Mouse (Mus musculus) macrophage (primary cell): Measurements from ENCODE around the gene Tmed5. TPM values are rescaled to one million over a fixed set of nuclear protein-coding genes. Genes with fewer than 3 reads are reported as not detected.
A peak's percentile ranks its signal among the peaks of the same experiment; 100 is the strongest.

Source experiments
- H3K27ac ChIP-seq: fragments of 350-480 bp; formaldehyde crosslinking; 2 replicates; pipeline ENCODE4 v1.9.0; 2021
- H3K36me3 ChIP-seq: fragments of 350-480 bp; formaldehyde crosslinking; 2 replicates; pipeline ENCODE4 v1.9.0; 2021; ENCODE audit errors: inconsistent target
- H3K4me3 ChIP-seq: fragments of 350-480 bp; formaldehyde crosslinking; 2 replicates; pipeline ENCODE4 v1.9.0; 2021; ENCODE audit errors: inconsistent target
- H3K79me2 ChIP-seq: fragments of 350-480 bp; formaldehyde crosslinking; 2 replicates; pipeline ENCODE4 v1.9.0; 2021; ENCODE audit errors: inconsistent target
- WGBS: methylation state at CpG from one replicate; pipeline ENCODE4 v1.1.7; 2026; ENCODE audit warnings: inconsistent platforms; ENCODE audit not compliant: missing documents; 5-methylcytosine and 5-hydroxymethylcytosine counted together
- polyA plus RNA-seq: library from polyadenylated mRNA; stranded (reverse); fragments of 250-400 nt; gene quantifications from 3 replicates; pipeline ENCODE4 v1.2.4, GENCODE M21; 2018; ENCODE audit warnings: inconsistent platforms

Tmed5 gene
- polyA plus RNA-seq, 1 experiment from 2014 or later = 113 TPM

- H3K36me3 ChIP-seq = no peaks in the 10 kb centered on the region; the same call in 1 of the 2 replicates
- H3K4me3 ChIP-seq = no peak overlapping the region
- no peak overlapping the region for H3K27ac ChIP-seq
These were observed 52.8 kb downstream of the Tmed5 start for GRCm38 (mm10) chr5:108079603-108080002.

GRCm38 (mm10) chr5:108076833-108077540, 55.4 kb downstream of the Tmed5 start:
- no peaks in the 10 kb centered on the region for H3K36me3 ChIP-seq
- peaks cover 89% of the 10 kb centered on the region for H3K79me2 ChIP-seq
- WGBS = 95% methylated on average over 6 of the region's 6 CpGs
- H3K4me3 ChIP-seq = no peak overlapping the region
- H3K27ac ChIP-seq = no peak overlapping the region

More at GRCm38 (mm10) chr5:108079603-108080002, 52.8 kb downstream of the Tmed5 start:
- peaks cover 62% of the 10 kb centered on the region for H3K79me2 ChIP-seq

GRCm38 (mm10) chr5:108076241-108076640, 56.2 kb downstream of the Tmed5 start:
- Histone ChIP-seq H3K79me2 (peaks cover 96% of the 10 kb centered on the region), H3K27ac (no peak overlapping the region), H3K36me3 (no peaks in the 10 kb centered on the region), H3K4me3 (no peak overlapping the region)

- Histone ChIP-seq H3K36me3 (no peaks in the 10 kb centered on the region), H3K27ac (no peak overlapping the region), H3K4me3 (no peak overlapping the region), H3K79me2 (peaks cover 100% of the 10 kb centered on the region)
- 89% methylated on average over 1 of the region's 1 CpGs for WGBS
These were observed 60.1 kb downstream of the Tmed5 start for GRCm38 (mm10) chr5:108072301-108072700.

GRCm38 (mm10) chr5:108065465-108066411, 66.7 kb downstream of the Tmed5 start, which contains the start of gene Mtf2:
Mtf2 (plus strand) TSS chr5:108065674.
- under 1% methylated on average over 59 of the region's 59 CpGs for WGBS

GRCm38 (mm10) chr5:108060413-108060812, 72.0 kb downstream of the Tmed5 start:
- 95% methylated on average over 9 of the region's 9 CpGs for WGBS
- no peaks in the 10 kb centered on the region for H3K36me3 ChIP-seq
- no peaks in the 10 kb centered on the region for H3K79me2 ChIP-seq
- no peak overlapping the region for H3K27ac ChIP-seq
- H3K4me3 ChIP-seq = no peak overlapping the region

More at GRCm38 (mm10) chr5:108065465-108066411, 66.7 kb downstream of the Tmed5 start, which contains the start of gene Mtf2:
- Histone ChIP-seq H3K27ac (peak within 1 kb of the TSS; percentile 55), H3K4me3 (peak within 1 kb of the TSS; percentile 96), H3K79me2 (peaks cover 52% of the 10 kb centered on the region), H3K36me3 (no peaks in the 10 kb centered on the region)

Other genes with a start within 250 kb of the Tmed5 start
- 176 to 189 TPM (median 181 TPM) in 3 replicates for gene Rpl5, start 232.1 kb downstream of the Tmed5 start, polyA plus RNA-seq
- 9.4 to 24.9 TPM (median 18.7 TPM) in 3 replicates for gene Fam69a, start 145.5 kb downstream of the Tmed5 start, polyA plus RNA-seq
- 12.2 to 17.6 TPM (median 17.4 TPM) in 3 replicates for gene Mtf2, start 66.9 kb downstream of the Tmed5 start, polyA plus RNA-seq
- 0.09 to 0.57 TPM (median 0.36 TPM) in 3 replicates for gene Ccdc18, start 255 bp upstream of the Tmed5 start, polyA plus RNA-seq
- 45.0 to 52.6 TPM (median 50.9 TPM) in 3 replicates for gene Dr1, start 136.3 kb upstream of the Tmed5 start, polyA plus RNA-seq
- 6.0 to 9.1 TPM (median 6.8 TPM) in 3 replicates for gene Pigg, start 180.0 kb upstream of the Tmed5 start, polyA plus RNA-seq
- 5.7 to 18.2 TPM (median 14.7 TPM) in 3 replicates for gene Gm42517, start 235.3 kb upstream of the Tmed5 start, polyA plus RNA-seq